Mouse (Mus musculus) CH12.LX (cell line): Measurements from ENCODE around the gene Nfic. TPM values are rescaled to one million over a fixed set of nuclear protein-coding genes. Genes with fewer than 3 reads are reported as not detected.
A peak's percentile ranks its signal among the peaks of the same experiment; 100 is the strongest.

Experiments used
- DNase-seq: peaks from one replicate; pipeline ENCODE4 v3.0.0-alpha.2; 2013; ENCODE audit errors: extremely low read depth
- H3K27ac ChIP-seq: 2 replicates; pipeline ENCODE4 v1.5.1; 2012; ENCODE audit warnings: low read depth, mild to moderate bottlenecking, control low read depth, moderate library complexity; ENCODE audit not compliant: insufficient read depth
- H3K27me3 ChIP-seq: replicated peaks from 2 replicates; pipeline ENCODE3; 2012; ENCODE audit warnings: inconsistent platforms
- H3K36me3 ChIP-seq, 2 experiments: replicated peaks in 1 of 2; 2 replicates each; pipeline versions ENCODE3 to v1.6.1; 2012; ENCODE audit warnings: inconsistent platforms in 1 of 2, low read length in 1 of 2, mild to moderate bottlenecking in 1 of 2, mixed read lengths in 1 of 2, moderate library complexity in 1 of 2; ENCODE audit not compliant: control insufficient read depth in 1 of 2, insufficient read depth in 1 of 2
- H3K4me1 ChIP-seq, 2 experiments: 2 replicates each; pipeline ENCODE4 v1.6.1; 2012; ENCODE audit warnings: inconsistent platforms in 1 of 2, moderate library complexity in 1 of 2; ENCODE audit not compliant: insufficient read depth in 2 of 2, control insufficient read depth in 1 of 2
- H3K4me2 ChIP-seq: 2 replicates; pipeline ENCODE4 v1.6.1; 2012; ENCODE audit warnings: low read depth, mild to moderate bottlenecking, control low read depth; ENCODE audit not compliant: poor library complexity, insufficient read depth, severe bottlenecking
- H3K4me3 ChIP-seq, 3 experiments: fragments of 150-350 bp in 1 of 3; sonication (generic) in 1 of 3; replicated peaks in 1 of 3; 2 replicates each; pipeline versions ENCODE3 to v1.5.1; 2011 to 2012; ENCODE audit warnings: low read depth in 2 of 3, low read length in 2 of 3, mild to moderate bottlenecking in 2 of 3, moderate library complexity in 2 of 3, control low read depth in 1 of 3, improper control_type of control experiment in 1 of 3, inconsistent platforms in 1 of 3, mixed read lengths in 1 of 3; ENCODE audit not compliant: poor library complexity in 1 of 3
- H3K79me2 ChIP-seq: replicated peaks from 2 replicates; pipeline ENCODE4 v1.6.1; 2012; ENCODE audit warnings: mild to moderate bottlenecking, moderate library complexity; ENCODE audit not compliant: control insufficient read depth, poor library complexity, insufficient read depth, severe bottlenecking; ENCODE audit errors: extremely low read depth
- H3K9ac ChIP-seq: 2 replicates; pipeline ENCODE4 v1.6.1; 2012; ENCODE audit warnings: low read depth, mild to moderate bottlenecking, control low read depth, moderate library complexity; ENCODE audit not compliant: insufficient read depth
- H3K9me3 ChIP-seq: replicated peaks from 2 replicates; pipeline ENCODE3; 2012; ENCODE audit warnings: low read length, inconsistent platforms, mixed read lengths
- BHLHE40 ChIP-seq: IDR thresholded peaks from 2 replicates; pipeline ENCODE4 v1.6.1; 2011; ENCODE audit warnings: mild to moderate bottlenecking, low read depth, low read length, improper control_type of control experiment
- CHD1 ChIP-seq: IDR thresholded peaks from 2 replicates; pipeline ENCODE4 v1.6.1; 2012; ENCODE audit warnings: low read depth, low read length, improper control_type of control experiment, inconsistent platforms
- CHD2 ChIP-seq: IDR thresholded peaks from 2 replicates; pipeline ENCODE4 v1.6.1; 2011; ENCODE audit warnings: low read length, improper control_type of control experiment
- E2F4 ChIP-seq: IDR thresholded peaks from 2 replicates; pipeline ENCODE4 v1.6.1; 2011; ENCODE audit warnings: low read depth, low read length, improper control_type of control experiment; ENCODE audit not compliant: insufficient replicate concordance
- EP300 ChIP-seq: IDR thresholded peaks from 2 replicates; pipeline ENCODE4 v1.6.1; 2011; ENCODE audit warnings: low read length, improper control_type of control experiment
- ETS1 ChIP-seq: conservative IDR thresholded peaks from 2 replicates; pipeline ENCODE4 v1.6.1; 2012; ENCODE audit warnings: low read depth, mild to moderate bottlenecking, inconsistent platforms, low read length, improper control_type of control experiment, moderate library complexity
- GABPA ChIP-seq: IDR thresholded peaks from 2 replicates; pipeline ENCODE4 v1.6.1; 2012; ENCODE audit warnings: low read depth, low read length, improper control_type of control experiment, inconsistent platforms; ENCODE audit not compliant: insufficient replicate concordance
- IRF4 ChIP-seq: IDR thresholded peaks from 2 replicates; pipeline ENCODE4 v1.6.1; 2014; ENCODE audit warnings: low read depth, mild to moderate bottlenecking, inconsistent platforms, low read length, improper control_type of control experiment
- JUND ChIP-seq: conservative IDR thresholded peaks from 2 replicates; pipeline ENCODE4 v1.6.1; 2011; ENCODE audit warnings: low read depth, low read length, improper control_type of control experiment
- KAT2A ChIP-seq: IDR thresholded peaks from 2 replicates; pipeline ENCODE4 v1.6.1; 2012; ENCODE audit warnings: low read length, improper control_type of control experiment, inconsistent platforms; ENCODE audit not compliant: insufficient replicate concordance
- MAFK ChIP-seq: IDR thresholded peaks from 2 replicates; pipeline ENCODE4 v1.6.1; 2011; ENCODE audit warnings: low read length, improper control_type of control experiment; ENCODE audit not compliant: insufficient replicate concordance
- MAX ChIP-seq: IDR thresholded peaks from 2 replicates; pipeline ENCODE4 v1.6.1; 2011; ENCODE audit warnings: low read length, improper control_type of control experiment
- MAZ ChIP-seq: IDR thresholded peaks from 2 replicates; pipeline ENCODE4 v1.6.1; 2012; ENCODE audit warnings: low read depth, mild to moderate bottlenecking, inconsistent platforms, low read length, improper control_type of control experiment, moderate library complexity
- MXI1 ChIP-seq: IDR thresholded peaks from 2 replicates; pipeline ENCODE4 v1.6.1; 2011; ENCODE audit warnings: mild to moderate bottlenecking, low read depth, low read length, improper control_type of control experiment
- MYC ChIP-seq: IDR thresholded peaks from 2 replicates; pipeline ENCODE4 v1.6.1; 2011; ENCODE audit warnings: low read depth, mild to moderate bottlenecking, improper control_type of control experiment, low read length
- NRF1 ChIP-seq: IDR thresholded peaks from 2 replicates; pipeline ENCODE4 v1.6.1; 2014; ENCODE audit warnings: low read depth, mild to moderate bottlenecking, inconsistent platforms, low read length, improper control_type of control experiment, moderate library complexity
- PAX5 ChIP-seq: IDR thresholded peaks from 2 replicates; pipeline ENCODE4 v1.6.1; 2012; ENCODE audit warnings: low read length, inconsistent platforms, mixed read lengths
- POLR2A ChIP-seq: IDR thresholded peaks from 2 replicates; pipeline ENCODE4 v1.6.1; 2011; ENCODE audit warnings: low read depth, mild to moderate bottlenecking, improper control_type of control experiment, low read length
- POLR2AphosphoS2 ChIP-seq: IDR thresholded peaks from 2 replicates; pipeline ENCODE4 v1.6.1; 2011; ENCODE audit warnings: low read depth, low read length, improper control_type of control experiment
- RAD21 ChIP-seq: IDR thresholded peaks from 2 replicates; pipeline ENCODE4 v1.6.1; 2011; ENCODE audit warnings: low read depth, mild to moderate bottlenecking, low read length, improper control_type of control experiment, moderate library complexity
- RCOR1 ChIP-seq: conservative IDR thresholded peaks from 2 replicates; pipeline ENCODE4 v1.6.1; 2012; ENCODE audit warnings: low read depth, mild to moderate bottlenecking, inconsistent platforms, low read length, improper control_type of control experiment
- SIN3A ChIP-seq: IDR thresholded peaks from 2 replicates; pipeline ENCODE4 v1.6.1; 2012; ENCODE audit warnings: low read length, improper control_type of control experiment, inconsistent platforms
- SMC3 ChIP-seq: IDR thresholded peaks from 2 replicates; pipeline ENCODE4 v1.6.1; 2011; ENCODE audit warnings: low read depth, low read length, improper control_type of control experiment
- TBP ChIP-seq: conservative IDR thresholded peaks from 2 replicates; pipeline ENCODE4 v1.6.1; 2011; ENCODE audit warnings: low read depth, low read length, improper control_type of control experiment
- TCF12 ChIP-seq: IDR thresholded peaks from 2 replicates; pipeline ENCODE4 v1.6.1; 2014; ENCODE audit warnings: low read depth, mild to moderate bottlenecking, inconsistent platforms, low read length, improper control_type of control experiment
- USF1 ChIP-seq: IDR thresholded peaks from 2 replicates; pipeline ENCODE4 v1.6.1; 2014; ENCODE audit warnings: low read depth, mild to moderate bottlenecking, inconsistent platforms, low read length, improper control_type of control experiment
- USF2 ChIP-seq: conservative IDR thresholded peaks from 2 replicates; pipeline ENCODE4 v1.6.1; 2011; ENCODE audit warnings: low read depth, low read length, improper control_type of control experiment
- ZC3H11A ChIP-seq: IDR thresholded peaks from 2 replicates; pipeline ENCODE4 v1.6.1; 2012; ENCODE audit warnings: low read depth, mild to moderate bottlenecking, inconsistent platforms, low read length, improper control_type of control experiment
- ZMIZ1 ChIP-seq: IDR thresholded peaks from 2 replicates; pipeline ENCODE4 v1.6.1; 2012; ENCODE audit warnings: low read depth, mild to moderate bottlenecking, inconsistent platforms, low read length, improper control_type of control experiment
- ZNF384 ChIP-seq: IDR thresholded peaks from 2 replicates; pipeline ENCODE4 v1.6.1; 2012; ENCODE audit warnings: low read depth, low read length, improper control_type of control experiment, inconsistent platforms
- dilution Hi-C: fragments of 300-500 bp; cut with MboI; formaldehyde crosslinking; loops from 2 replicates; pipeline ENCODE4 v1.14.3; 2020; ENCODE audit warnings: low sequenced_read_pairs; ENCODE audit not compliant: extremely low pct_unique_long_range_greater_than_20kb, extremely low pct_ligation_motif_present
- in situ Hi-C: fragments of 300-500 bp; cut with MboI; formaldehyde crosslinking; loops from 3 replicates; pipeline ENCODE4 v1.14.3; 2019; ENCODE audit warnings: low sequenced_read_pairs, low pct_ligation_motif_present, low pct_unique_long_range_greater_than_20kb, mixed read lengths
- polyA plus RNA-seq: library from polyadenylated mRNA; unstranded; fragments of >175 nt; gene quantifications from 2 replicates; pipeline ENCODE4 v1.2.1, GENCODE M21; 2012; ENCODE audit warnings: low read depth; ENCODE audit not compliant: insufficient read length
- total RNA-seq, 2 experiments: library from RNA; depleted of rRNA; stranded (reverse); fragments of 300-350 nt in 1 of 2; fragments of >200 nt in 1 of 2; gene quantifications; 2 replicates each; pipeline ENCODE4 v1.2.3; 2012 to 2014

Nfic gene
- total and polyA plus RNA-seq, 3 experiments = 0.07 to 4.7 (median 4.0) TPM

DNA sequence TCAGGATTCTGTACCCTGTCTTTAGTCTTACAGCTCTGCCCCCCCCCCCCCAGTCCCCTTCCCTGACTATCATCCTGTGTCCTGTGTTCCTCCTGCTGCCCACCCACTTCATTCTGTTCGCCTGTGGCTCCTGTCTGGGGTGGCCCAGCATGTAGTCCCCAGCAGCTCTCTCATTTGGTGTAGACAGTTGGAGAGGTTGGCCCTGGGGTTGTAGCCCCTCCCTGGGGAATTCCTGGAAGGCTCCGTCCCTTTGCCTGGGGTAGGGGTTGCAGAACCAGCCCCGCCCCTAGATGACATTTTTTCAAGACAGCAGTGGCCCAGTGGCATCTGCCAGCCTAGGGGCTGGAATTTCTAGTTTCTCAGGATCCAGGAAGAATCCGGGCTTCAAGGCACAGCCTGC lies 97.2 kb downstream of the Nfic start:
- Histone ChIP-seq H3K79me2 (no peaks in the 10 kb centered on the region; the same call in 1 of the 2 replicates), H3K9ac (peak overlapping the region; percentile 72), H3K4me1 (peaks cover 29 to 74% of the 10 kb centered on the region in 2 experiments), H3K4me3 (peak overlapping the region; percentile 81 to 92 (median 92)), H3K9me3 (no peaks in the 10 kb centered on the region), H3K27me3 (no peaks in the 10 kb centered on the region), H3K36me3 (peaks cover 23 to 38% of the 10 kb centered on the region in 2 experiments), H3K4me2 (peak overlapping the region; percentile 74), H3K27ac (no peak overlapping the region)
- no peak for TF ChIP-seq E2F4
- TF ChIP-seq CHD2 = 0 out of 2 replicates have a peak, but pooled peaks have one; percentile 16
- dilution Hi-C loops (no loop called here), in situ Hi-C loops (loop anchor here (10.0 kb wide), 1 partner anchor 163 kb away; no protein-coding TSS in a partner anchor)
- no peak for DNase-seq

DNA sequence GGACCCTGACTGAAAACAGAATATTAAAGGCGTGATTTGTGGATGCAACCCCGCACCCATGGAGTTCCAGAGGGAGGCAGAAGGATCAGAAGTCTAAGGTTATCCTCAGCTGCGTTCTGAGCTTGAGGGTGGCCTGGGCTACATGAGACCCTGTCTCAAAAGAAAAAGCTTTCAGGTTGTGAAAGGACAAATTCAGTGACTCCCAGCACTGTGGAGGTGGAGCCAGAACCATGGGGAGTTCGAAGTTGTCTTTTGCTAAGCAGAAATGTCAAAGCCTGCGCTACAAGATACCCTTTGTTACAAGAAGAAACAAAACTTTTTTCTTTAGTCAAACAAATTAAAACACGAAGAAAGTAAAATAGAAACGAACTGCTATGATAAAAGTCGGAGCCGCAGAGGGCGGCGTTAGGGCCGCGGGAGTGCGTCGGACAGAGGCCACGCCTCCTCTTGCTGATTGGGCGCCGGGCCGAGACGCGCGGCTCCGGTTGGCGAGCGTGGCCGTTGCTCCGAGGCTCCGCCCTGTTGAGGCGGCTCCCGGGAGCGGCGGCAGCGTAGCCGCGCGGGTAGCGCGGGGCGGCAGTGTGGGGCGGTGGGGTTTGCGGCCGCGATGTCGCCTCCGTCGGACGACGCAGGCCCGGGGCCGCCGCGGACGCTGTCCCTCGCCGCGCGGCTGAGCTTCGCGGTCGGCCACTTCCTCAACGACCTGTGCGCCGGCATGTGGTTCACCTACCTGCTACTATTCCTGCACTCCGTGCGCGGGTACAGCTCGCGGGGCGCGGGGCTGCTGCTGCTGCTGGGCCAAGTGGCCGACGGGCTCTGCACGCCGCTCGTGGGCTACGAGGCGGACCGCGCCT lies 98.2 kb downstream of the Nfic start, which contains the start of gene Mfsd12:
Gene Mfsd12 (plus strand): TSS at position 501 of the 854 bp plus-strand sequence.
- in situ Hi-C loops = loop anchor here (10.0 kb wide), 1 partner anchor 162 kb away; no protein-coding TSS in a partner anchor
- Histone ChIP-seq H3K27ac (peak within 1 kb of the TSS; percentile 43), H3K9me3 (no peaks in the 10 kb centered on the region), H3K79me2 (no peaks in the 10 kb centered on the region; the same call in 1 of the 2 replicates), H3K36me3 (peaks cover 14 to 28% of the 10 kb centered on the region in 2 experiments), H3K9ac (peak within 1 kb of the TSS; percentile 72), H3K4me1 (peaks cover 23 to 67% of the 10 kb centered on the region in 2 experiments), H3K4me2 (peak within 1 kb of the TSS; percentile 74), H3K4me3 (peak within 1 kb of the TSS; percentile 81 to 92 (median 92)), H3K27me3 (no peaks in the 10 kb centered on the region)
- dilution Hi-C loops = no loop called here
- peak; percentile 81 for DNase-seq
- TF ChIP-seq ZMIZ1 = no peak
- TF ChIP-seq TCF12 = peak; percentile 64
- peak; percentile 79 for TF ChIP-seq CHD2
- 0 out of 2 replicates have a peak, but pooled peaks have one; percentile 27 for TF ChIP-seq IRF4
- TF ChIP-seq POLR2A = peak; percentile 71
- TF ChIP-seq MXI1 = no peak
- TF ChIP-seq MAZ = peak; percentile 65; the same call in 1 of the 2 replicates
- TF ChIP-seq CHD1 = no peak
- peak; percentile 62; the same call in 1 of the 2 replicates for TF ChIP-seq MAX
- no peak for TF ChIP-seq USF1
- TF ChIP-seq SIN3A = peak; percentile 51; the same call in 1 of the 2 replicates
- no peak for TF ChIP-seq RAD21
- no peak for TF ChIP-seq PAX5
- TF ChIP-seq JUND = no peak
- peak; percentile 41; the same call in 1 of the 2 replicates for TF ChIP-seq NRF1
- peak; percentile 80 for TF ChIP-seq MYC
- TF ChIP-seq TBP = 0 out of 2 replicates have a peak, but pooled peaks have one; percentile 12
- no peak for TF ChIP-seq MAFK
- TF ChIP-seq ZC3H11A = no peak
- no peak; the same call in 1 of the 2 replicates for TF ChIP-seq RCOR1
- TF ChIP-seq USF2 = no peak
- TF ChIP-seq E2F4 = 0 out of 2 replicates have a peak, but pooled peaks have one; percentile 47
- TF ChIP-seq POLR2AphosphoS2 = no peak
- TF ChIP-seq ZNF384 = no peak
- TF ChIP-seq KAT2A = no peak
- TF ChIP-seq BHLHE40 = no peak
- no peak for TF ChIP-seq ETS1
- TF ChIP-seq SMC3 = no peak
- no peak for TF ChIP-seq GABPA
- TF ChIP-seq EP300 = no peak
